Mouse (Mus musculus) CH12.LX (cell line): ENCODE results near the gene Ccdc51.

Experiments
- BHLHE40 ChIP-seq: IDR thresholded peaks from 2 replicates; pipeline ENCODE4 v1.6.1; 2011; ENCODE audit warnings: mild to moderate bottlenecking, low read depth, low read length, improper control_type of control experiment
- CTCF ChIP-seq, 2 experiments: IDR thresholded peaks in 1 of 2; conservative IDR thresholded peaks in 1 of 2; 2 replicates each; pipeline ENCODE4 v1.5.1; 2011 to 2012; ENCODE audit warnings: low read depth in 2 of 2, low read length in 2 of 2, improper control_type of control experiment in 1 of 2, inconsistent platforms in 1 of 2, mild to moderate bottlenecking in 1 of 2, moderate library complexity in 1 of 2
- E2F4 ChIP-seq: IDR thresholded peaks from 2 replicates; pipeline ENCODE4 v1.6.1; 2011; ENCODE audit warnings: low read depth, low read length, improper control_type of control experiment; ENCODE audit not compliant: insufficient replicate concordance
- EP300 ChIP-seq: IDR thresholded peaks from 2 replicates; pipeline ENCODE4 v1.6.1; 2011; ENCODE audit warnings: low read length, improper control_type of control experiment
- GABPA ChIP-seq: IDR thresholded peaks from 2 replicates; pipeline ENCODE4 v1.6.1; 2012; ENCODE audit warnings: low read depth, low read length, improper control_type of control experiment, inconsistent platforms; ENCODE audit not compliant: insufficient replicate concordance
- MAFK ChIP-seq: IDR thresholded peaks from 2 replicates; pipeline ENCODE4 v1.6.1; 2011; ENCODE audit warnings: low read length, improper control_type of control experiment; ENCODE audit not compliant: insufficient replicate concordance
- MAX ChIP-seq: IDR thresholded peaks from 2 replicates; pipeline ENCODE4 v1.6.1; 2011; ENCODE audit warnings: low read length, improper control_type of control experiment
- PAX5 ChIP-seq: IDR thresholded peaks from 2 replicates; pipeline ENCODE4 v1.6.1; 2012; ENCODE audit warnings: low read length, inconsistent platforms, mixed read lengths
- POLR2A ChIP-seq: IDR thresholded peaks from 2 replicates; pipeline ENCODE4 v1.6.1; 2011; ENCODE audit warnings: low read depth, mild to moderate bottlenecking, improper control_type of control experiment, low read length
- POLR2AphosphoS2 ChIP-seq: IDR thresholded peaks from 2 replicates; pipeline ENCODE4 v1.6.1; 2011; ENCODE audit warnings: low read depth, low read length, improper control_type of control experiment
- RCOR1 ChIP-seq: conservative IDR thresholded peaks from 2 replicates; pipeline ENCODE4 v1.6.1; 2012; ENCODE audit warnings: low read depth, mild to moderate bottlenecking, inconsistent platforms, low read length, improper control_type of control experiment
- TBP ChIP-seq: conservative IDR thresholded peaks from 2 replicates; pipeline ENCODE4 v1.6.1; 2011; ENCODE audit warnings: low read depth, low read length, improper control_type of control experiment
- USF2 ChIP-seq: conservative IDR thresholded peaks from 2 replicates; pipeline ENCODE4 v1.6.1; 2011; ENCODE audit warnings: low read depth, low read length, improper control_type of control experiment
- ZKSCAN1 ChIP-seq: IDR thresholded peaks from 2 replicates; pipeline ENCODE4 v1.6.1; 2012; ENCODE audit warnings: low read depth, inconsistent platforms, low read length, improper control_type of control experiment, borderline replicate concordance

DNA sequence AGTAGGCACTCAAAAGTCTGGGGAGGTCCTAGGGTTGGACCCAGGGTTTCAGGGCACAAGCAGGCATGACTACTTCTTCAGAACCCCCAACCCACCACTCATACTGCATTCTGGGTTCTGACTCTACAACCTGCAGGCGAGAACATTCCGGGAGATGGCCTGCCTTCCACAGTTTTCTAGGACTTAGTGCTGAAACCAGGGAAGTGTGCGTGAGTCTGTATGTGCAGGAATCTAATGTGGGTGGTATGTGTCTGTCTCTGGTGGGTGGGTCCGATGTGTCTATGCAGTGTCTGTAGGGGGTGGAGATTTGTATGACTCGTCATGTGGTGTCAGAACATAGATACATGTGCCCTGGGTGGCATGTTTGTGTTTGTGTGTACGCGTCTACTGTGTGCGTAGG, 16.1 kb downstream of the Ccdc51 start:
- TF ChIP-seq TBP (no peak), GABPA (no peak), USF2 (no peak), ZKSCAN1 (no peak), MAX (no peak), POLR2A (no peak), E2F4 (no peak), POLR2AphosphoS2 (no peak), EP300 (no peak), CTCF (conservative IDR thresholded peaks at IDR 0.05 in 1 of 2, IDR thresholded peaks at IDR 0.05 in 1 of 2; ENCODE audit: low read depth in 2 of 2, low read length in 2 of 2) (no peak), PAX5 (no peak), MAFK (no peak), RCOR1 (no peak), BHLHE40 (no peak)
